Mouse (Mus musculus): ENCODE measurements around the gene Klc3.

DNA sequence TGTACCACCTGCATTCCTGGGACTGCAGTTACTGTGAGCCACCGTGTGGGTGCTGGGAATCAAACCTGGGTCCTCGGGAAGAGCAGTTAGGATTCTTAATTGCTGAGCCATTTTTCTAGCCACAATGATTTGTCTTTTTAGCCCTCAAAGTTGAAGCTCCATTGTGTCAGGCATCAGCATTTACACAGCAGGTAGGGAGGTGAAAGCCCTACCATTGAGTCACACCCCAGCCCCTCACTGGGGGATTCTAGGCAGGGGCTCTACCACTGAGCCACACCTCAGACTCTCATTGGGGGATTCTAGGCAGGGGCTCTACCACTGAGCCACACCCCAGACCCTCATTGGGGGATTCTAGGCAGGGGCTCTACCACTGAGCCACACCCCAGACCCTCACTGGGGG lies 32.4 kb upstream of the Klc3 start:
- TF ChIP-seq E2F4 (IDR thresholded peaks at IDR 0.05; ENCODE audit: insufficient read depth), result no peak
- no peak for TF ChIP-seq MAX (IDR thresholded peaks at IDR 0.05; ENCODE audit: low read depth)
- TF ChIP-seq USF1 (IDR thresholded peaks at IDR 0.05; ENCODE audit: low read depth), result no peak
